Mouse (Mus musculus): ENCODE results near the gene Mrgprb5. TPM values are rescaled to one million over a fixed set of nuclear protein-coding genes. Genes with fewer than 3 reads are reported as not detected.
"Not testable (repeated sequence)": the region's sequence is repeated elsewhere in the genome, so short reads cannot be mapped to it uniquely, and the experiment has no call there.

Mrgprb5 gene
- total and polyA plus RNA-seq, 3 experiments = not detected

DNA sequence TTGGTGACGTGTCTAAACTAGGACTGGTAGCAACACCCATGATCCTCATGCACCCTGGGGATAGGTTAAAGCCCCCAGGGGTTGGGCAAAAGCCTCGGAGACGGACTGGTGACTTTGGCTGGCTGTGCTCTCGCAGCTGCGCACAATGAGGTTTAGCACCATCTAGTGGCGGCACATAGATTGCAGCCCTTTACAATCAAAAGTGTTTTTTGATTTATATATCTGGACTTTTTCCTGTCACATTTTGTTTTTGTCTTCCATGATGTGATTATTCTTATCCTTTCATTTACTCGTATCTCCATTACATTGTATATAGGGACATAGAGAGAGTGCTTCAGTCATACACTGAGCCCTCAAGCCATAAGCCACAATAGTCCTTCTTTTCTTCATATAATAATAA is 36.6 kb downstream of the Mrgprb5 start:
- H3K9ac ChIP-seq (ENCODE audit: low read depth, low read length); H3K79me2 ChIP-seq (replicated peaks; ENCODE audit: control insufficient read depth, insufficient read depth, low read length); H3K4me1 ChIP-seq (ENCODE audit: control insufficient read depth, insufficient read depth, low read length); H3K27me3 ChIP-seq (ENCODE audit: control insufficient read depth, insufficient read depth, low read length); H3K27ac ChIP-seq; DNase-seq; intact Hi-C loops (cut with DNase I); H3K36me3 ChIP-seq (ENCODE audit: control insufficient read depth, insufficient read depth, low read length); H3K4me3 ChIP-seq: not testable (repeated sequence)
- WGBS = under 1% methylated on average over 5 of the region's 7 CpGs
- peak; percentile 58 for TF ChIP-seq CTCF (IDR thresholded peaks at IDR 0.05)

DNA sequence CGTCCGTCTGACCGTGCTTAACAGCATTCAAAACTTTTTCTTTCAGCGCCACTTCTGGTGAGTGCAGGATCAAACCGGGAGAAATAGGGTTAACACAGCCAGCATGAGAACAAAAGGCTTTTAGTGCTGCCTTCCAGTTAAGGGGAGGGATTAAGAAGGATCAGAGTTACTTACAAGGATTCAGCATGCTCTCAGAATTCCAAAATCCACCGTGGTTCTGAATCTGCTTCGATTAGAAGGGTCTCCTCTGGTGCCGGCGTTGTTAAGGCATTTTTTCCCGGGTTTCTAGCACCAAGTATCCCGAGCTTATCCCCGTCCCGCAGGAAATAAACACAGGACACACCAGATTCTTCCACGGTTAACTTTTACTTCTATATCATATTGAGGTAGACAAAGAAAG is 37.0 kb downstream of the Mrgprb5 start:
- Histone ChIP-seq H3K9ac (ENCODE audit: low read depth, low read length) (peak overlapping the region; percentile 72; the same call in 1 of the 2 replicates), H3K4me3 (0 out of 2 replicates have a peak overlapping the region, but pooled peaks have one; percentile 29)
- WGBS = 2% methylated on average over 11 of the region's 14 CpGs
- DNase-seq; H3K79me2 ChIP-seq (replicated peaks; ENCODE audit: control insufficient read depth, insufficient read depth, low read length); H3K27me3 ChIP-seq (ENCODE audit: control insufficient read depth, insufficient read depth, low read length); intact Hi-C loops (cut with DNase I); H3K4me1 ChIP-seq (ENCODE audit: control insufficient read depth, insufficient read depth, low read length); H3K36me3 ChIP-seq (ENCODE audit: control insufficient read depth, insufficient read depth, low read length); H3K27ac ChIP-seq: not testable (repeated sequence)

DNA sequence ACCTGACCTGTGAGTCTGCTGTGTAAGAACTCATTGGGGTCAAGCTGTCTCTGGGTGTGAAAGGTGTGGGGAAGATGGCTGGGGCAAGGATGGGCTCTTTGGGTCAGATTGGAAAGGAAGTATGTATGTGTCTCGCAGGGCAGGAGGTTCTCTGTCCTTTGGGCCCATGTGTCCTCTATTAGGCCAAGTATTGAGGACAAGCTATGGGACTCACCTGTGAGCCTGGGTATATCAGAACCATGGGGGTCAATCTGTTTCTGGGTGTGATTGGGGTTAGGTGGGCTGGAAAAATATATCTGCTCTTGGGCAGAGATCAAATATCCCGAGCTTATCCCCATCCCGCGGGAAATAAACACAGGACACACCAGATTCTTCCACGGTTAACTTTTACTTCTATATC is 45.0 kb downstream of the Mrgprb5 start:
- Histone ChIP-seq H3K4me3 (no peak overlapping the region), H3K79me2 (replicated peaks; ENCODE audit: control insufficient read depth, insufficient read depth, low read length) (no peaks in the 10 kb centered on the region), H3K36me3 (ENCODE audit: control insufficient read depth, insufficient read depth, low read length) (no peaks in the 10 kb centered on the region), H3K9ac (ENCODE audit: low read depth, low read length) (no peak overlapping the region), H3K27ac (no peak overlapping the region), H3K27me3 (ENCODE audit: control insufficient read depth, insufficient read depth, low read length) (no peaks in the 10 kb centered on the region; the same call in 1 of the 2 replicates), H3K4me1 (ENCODE audit: control insufficient read depth, insufficient read depth, low read length) (no peaks in the 10 kb centered on the region)
- WGBS = 67% methylated on average over 5 of the region's 5 CpGs
- intact Hi-C loops (cut with DNase I) = no loop called here
- DNase-seq = no peak
- TF ChIP-seq CTCF (IDR thresholded peaks at IDR 0.05) (no peak), POLR2A (IDR thresholded peaks at IDR 0.05; ENCODE audit: insufficient read depth, low read depth, low read length) (no peak), EP300 (IDR thresholded peaks at IDR 0.05; ENCODE audit: insufficient read depth, low read depth, low read length) (no peak)

Other genes with a start within 250 kb of the Mrgprb5 start
- not detected for gene Mrgpra4, start 186.9 kb downstream of the Mrgprb5 start, total RNA-seq (2021)
- gene Mrgpra4, start 186.9 kb downstream of the Mrgprb5 start, polyA plus RNA-seq (2012; rRNA removed) = 0.08 TPM in 1 of 2 replicates, not detected in the other
- gene Mrgprx1, start 141.4 kb downstream of the Mrgprb5 start, total RNA-seq (2021) = not detected
- not detected in 2 replicates for gene Mrgprx1, start 141.4 kb downstream of the Mrgprb5 start, polyA plus RNA-seq (2012; rRNA removed)
- not detected for gene Mrgprb4, start 30.3 kb upstream of the Mrgprb5 start, total RNA-seq (2021)
- gene Mrgprb4, start 30.3 kb upstream of the Mrgprb5 start, polyA plus RNA-seq (2012; rRNA removed) = not detected in 2 replicates
- not detected for gene Mrgprb8, start 219.5 kb upstream of the Mrgprb5 start, total RNA-seq (2021)
- gene Mrgprb8, start 219.5 kb upstream of the Mrgprb5 start, polyA plus RNA-seq (2012; rRNA removed) = not detected in 2 replicates

All from heart, adult 2 months (tissue).